Mouse (Mus musculus): ENCODE results near the gene Trmt1l.

The Trmt1l gene

DNA sequence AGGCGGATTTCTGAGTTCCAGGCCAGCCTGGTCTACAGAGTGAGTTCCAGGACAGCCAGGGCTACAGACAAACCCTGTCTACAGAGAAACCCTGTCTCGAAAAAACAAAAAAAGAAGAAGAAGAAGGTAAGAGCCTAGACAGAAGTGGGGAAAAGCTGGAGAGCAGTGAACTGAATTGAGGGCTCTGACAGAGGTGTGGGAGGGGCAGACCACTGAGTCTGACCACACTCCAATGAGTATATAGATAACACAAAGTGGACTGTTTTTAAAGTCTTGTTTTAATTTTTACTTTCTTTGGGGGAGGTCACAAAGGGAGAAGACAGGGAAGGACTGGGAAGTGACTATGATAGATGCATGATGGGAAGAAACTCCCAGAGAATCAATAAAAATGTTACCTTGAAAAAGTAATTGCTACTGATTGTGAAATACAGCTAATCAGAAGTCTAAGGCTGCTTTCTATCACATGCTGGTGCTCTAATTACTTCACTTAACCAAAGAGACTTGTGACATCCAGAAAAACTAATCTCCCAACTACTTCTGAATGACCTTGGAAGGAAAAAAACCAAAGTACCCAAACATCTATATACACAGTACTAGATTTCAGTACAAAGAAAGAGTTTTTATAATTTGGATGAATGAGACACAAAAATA, 67.4 kb downstream of the Trmt1l start:
- no peak for DNase-seq (ENCODE audit: low spot score)

DNA sequence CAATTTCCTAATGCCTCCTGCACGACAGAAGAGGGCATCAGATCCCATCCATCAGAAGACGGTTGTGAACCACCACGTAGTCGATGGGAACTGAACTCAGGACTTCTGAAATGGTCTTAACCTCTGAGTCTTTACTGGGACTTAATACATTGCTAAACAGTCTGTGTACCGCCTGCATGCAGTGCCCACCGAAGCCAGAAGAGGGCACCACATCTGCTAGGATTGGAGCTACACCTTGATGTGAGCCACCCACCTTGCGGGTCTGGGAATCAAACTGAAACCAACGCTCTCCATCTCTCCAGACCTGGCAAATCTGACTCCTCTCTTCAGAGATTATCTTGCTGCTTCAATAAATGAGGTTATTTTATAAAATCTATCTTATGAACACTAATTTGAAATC, 68.7 kb downstream of the Trmt1l start:
- peak; percentile 40 for DNase-seq (ENCODE audit: low spot score)

DNA sequence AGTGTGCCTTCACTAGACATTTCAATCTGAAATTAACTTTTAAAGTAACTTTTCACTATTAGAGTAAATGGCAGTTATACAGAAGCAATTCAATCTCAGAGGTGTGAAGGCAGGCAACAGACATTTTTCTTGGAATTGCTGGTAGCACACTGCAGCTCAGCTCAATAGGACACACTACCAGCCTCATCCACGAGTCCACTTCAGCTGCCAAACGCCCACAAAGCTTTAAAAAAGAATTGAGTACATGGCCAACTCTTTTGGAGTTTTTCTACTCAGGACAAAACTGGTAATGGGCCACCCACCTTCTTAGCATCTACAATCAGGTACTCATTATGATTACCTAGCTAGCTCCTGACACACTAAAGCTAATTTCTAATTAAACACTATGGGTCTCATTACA, 69.6 kb downstream of the Trmt1l start:
- no peak for DNase-seq (ENCODE audit: low spot score)

- DNase-seq (ENCODE audit: low spot score) = no peak
Measured at GRCm38 (mm10) chr1:151498381-151498780, 70.0 kb downstream of the Trmt1l start.

- DNase-seq (ENCODE audit: low spot score) = peak; percentile 72
Measured at GRCm38 (mm10) chr1:151499815-151500501, 71.6 kb downstream of the Trmt1l start.

DNA sequence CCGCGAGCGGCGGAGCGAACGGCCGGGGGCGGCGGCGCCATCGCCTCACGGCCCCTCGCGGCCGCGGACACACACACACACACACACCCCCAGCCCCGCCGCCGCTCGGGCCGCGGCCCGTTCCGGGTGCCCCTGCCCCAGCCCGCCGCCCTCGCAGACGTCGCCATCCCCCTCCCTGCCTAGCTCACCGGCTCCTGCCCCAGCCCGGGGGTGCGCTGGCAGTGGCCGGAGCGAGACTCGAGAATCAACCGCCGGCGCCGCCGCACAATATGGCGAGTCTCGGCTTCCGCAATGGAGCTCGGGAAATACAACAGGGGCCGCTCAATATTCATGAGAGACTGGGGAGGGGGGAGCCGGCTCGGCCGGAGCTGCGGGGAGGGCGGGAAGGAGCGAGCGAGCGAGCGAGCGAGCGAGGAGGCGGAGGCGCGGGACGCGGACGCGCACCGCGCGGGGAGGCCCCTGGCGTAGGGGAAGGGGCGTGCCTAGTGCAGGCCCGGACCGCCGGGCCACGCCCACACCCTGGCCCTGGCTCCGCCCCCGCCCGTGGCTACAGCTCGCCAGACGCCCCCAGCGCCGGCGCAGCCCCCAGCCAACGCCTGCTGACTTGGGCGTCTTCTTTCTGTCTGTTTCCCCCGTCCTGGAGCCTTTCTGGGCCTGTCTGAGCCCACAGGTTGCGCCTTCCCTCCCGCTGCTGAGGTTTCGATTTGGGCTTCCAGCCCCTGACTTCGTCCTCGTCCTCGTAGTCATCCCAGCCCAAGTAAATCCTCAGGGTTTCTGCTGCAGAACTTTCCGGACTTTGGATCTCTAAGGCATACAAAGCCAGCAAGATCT, 72.4 kb downstream of the Trmt1l start, which contains the start of gene Rnf2:
Gene Rnf2 (minus strand): TSS at position 425 of the 831 bp plus-strand sequence.
- peak; percentile 96 for DNase-seq (ENCODE audit: low spot score)
